12 mouse cellular contexts compared by ENCODE assay signal in genomic region chr11:20309044-20309443, GRCm38 (mm10). TPM values are rescaled to one million over a fixed set of nuclear protein-coding genes. Genes with fewer than 3 reads are reported as not detected.
DNase-seq lines count a peak whose midpoint lies in the region; ATAC-seq and TF ChIP-seq lines count a peak whose summit lies in the region.
"Had no signal": no experiment of that assay in that cellular context is flagged by ENCODE, and none has a peak within 500 bp of the region (broad histone marks: within the 10 kb centered on the region; RNA-seq: fewer than 3 reads in every experiment).

No protein-coding gene starts in this region.

- no peak overlapping the region for H3K4me3 ChIP-seq in forebrain, embryonic 14.5 days (ENCODE audit: low read depth, low read length)
- H3K4me3 ChIP-seq in forebrain, embryonic 11.5 days (ENCODE audit: low read depth, low read length): no peak overlapping the region
- H3K4me3 ChIP-seq in intestine, embryonic 16.5 days (ENCODE audit: low read length): no peak overlapping the region
- H3K4me3 ChIP-seq in intestine, postnatal 0 days (ENCODE audit: low read depth, low read length): no peak overlapping the region
- H3K4me3 ChIP-seq in midbrain, embryonic 14.5 days (replicated peaks; ENCODE audit: low read depth, low read length): no peak overlapping the region
- no peak overlapping the region for H3K4me3 ChIP-seq in midbrain, embryonic 10.5 days
- no peak overlapping the region for H3K4me3 ChIP-seq in stomach, embryonic 15.5 days (replicated peaks)
- H3K4me3 ChIP-seq: liver, embryonic 13.5 days had no signal

- no peak for ATAC-seq in forebrain, embryonic 14.5 days
- ATAC-seq in forebrain, embryonic 11.5 days (replicated peaks; ENCODE audit: low FRiP score): no peak
- no peak for ATAC-seq in intestine, embryonic 16.5 days
- no peak for ATAC-seq in intestine, postnatal 0 days
- no peak for ATAC-seq in midbrain, embryonic 14.5 days (ENCODE audit: low FRiP score, low TSS enrichment)
- ATAC-seq in stomach, embryonic 15.5 days (ENCODE audit: insufficient read depth, low FRiP score, low read depth): no peak; the same call in 1 of the 2 replicates

- 56% methylated on average over 5 of the region's 5 CpGs for WGBS in forebrain, embryonic 14.5 days
- 82% methylated on average over 5 of the region's 5 CpGs for WGBS in forebrain, embryonic 11.5 days
- 55% methylated on average over 5 of the region's 5 CpGs for WGBS in intestine, embryonic 16.5 days
- 61% methylated on average over 5 of the region's 5 CpGs for WGBS in intestine, postnatal 0 days
- 67% methylated on average over 5 of the region's 5 CpGs for WGBS in midbrain, embryonic 14.5 days
- 85% methylated on average over 5 of the region's 5 CpGs for WGBS in midbrain, embryonic 10.5 days
- WGBS in stomach, embryonic 15.5 days: 50% methylated on average over 5 of the region's 5 CpGs

- no peak overlapping the region for H3K4me2 ChIP-seq in forebrain, embryonic 14.5 days (ENCODE audit: low read length)
- no peak overlapping the region for H3K4me2 ChIP-seq in forebrain, embryonic 11.5 days (ENCODE audit: low read depth, low read length, severe bottlenecking)
- no peak overlapping the region for H3K4me2 ChIP-seq in intestine, embryonic 16.5 days (ENCODE audit: low read depth, low read length)
- H3K4me2 ChIP-seq in intestine, postnatal 0 days (replicated peaks; ENCODE audit: low read depth): no peak overlapping the region
- no peak overlapping the region for H3K4me2 ChIP-seq in midbrain, embryonic 14.5 days (ENCODE audit: low read length)
- no peak overlapping the region for H3K4me2 ChIP-seq in stomach, embryonic 15.5 days
- H3K4me2 ChIP-seq: liver, embryonic 13.5 days had no signal

- peaks cover 47% of the 10 kb centered on the region for H3K36me3 ChIP-seq in forebrain, embryonic 14.5 days (ENCODE audit: control insufficient read depth, insufficient read depth, low read length)
- peaks cover 2% of the 10 kb centered on the region; the same call in 1 of the 2 replicates for H3K36me3 ChIP-seq in forebrain, embryonic 11.5 days (ENCODE audit: control insufficient read depth, insufficient read depth, low read length)
- peaks cover 4% of the 10 kb centered on the region; the same call in 1 of the 2 replicates for H3K36me3 ChIP-seq in intestine, embryonic 16.5 days (ENCODE audit: control insufficient read depth, insufficient read depth, low read length)
- H3K36me3 ChIP-seq in intestine, postnatal 0 days (ENCODE audit: control insufficient read depth, insufficient read depth): peaks cover 13% of the 10 kb centered on the region
- peaks cover 63% of the 10 kb centered on the region for H3K36me3 ChIP-seq in midbrain, embryonic 14.5 days (ENCODE audit: control insufficient read depth, insufficient read depth, low read length)
- peaks cover 65% of the 10 kb centered on the region for H3K36me3 ChIP-seq in midbrain, embryonic 10.5 days
- peaks cover 20% of the 10 kb centered on the region for H3K36me3 ChIP-seq in stomach, embryonic 15.5 days

- H3K4me1 ChIP-seq in forebrain, embryonic 14.5 days (ENCODE audit: control insufficient read depth, insufficient read depth, low read length): no peaks in the 10 kb centered on the region
- no peaks in the 10 kb centered on the region for H3K4me1 ChIP-seq in forebrain, embryonic 11.5 days (replicated peaks; ENCODE audit: control insufficient read depth, insufficient read depth, low read length)
- H3K4me1 ChIP-seq in intestine, embryonic 16.5 days (ENCODE audit: control insufficient read depth, insufficient read depth, low read length): no peaks in the 10 kb centered on the region
- no peaks in the 10 kb centered on the region for H3K4me1 ChIP-seq in intestine, postnatal 0 days (replicated peaks; ENCODE audit: control insufficient read depth, insufficient read depth, low read length)
- no peaks in the 10 kb centered on the region for H3K4me1 ChIP-seq in midbrain, embryonic 14.5 days (ENCODE audit: control insufficient read depth, insufficient read depth, low read length)
- H3K4me1 ChIP-seq in midbrain, embryonic 10.5 days: no peaks in the 10 kb centered on the region
- no peaks in the 10 kb centered on the region for H3K4me1 ChIP-seq in stomach, embryonic 15.5 days

- H3K27ac ChIP-seq in forebrain, embryonic 14.5 days (ENCODE audit: low read depth, low read length): no peak overlapping the region
- no peak overlapping the region for H3K27ac ChIP-seq in forebrain, embryonic 11.5 days (ENCODE audit: low read depth, low read length)
- H3K27ac ChIP-seq in intestine, embryonic 16.5 days (ENCODE audit: low read length): peak overlapping the region; percentile 61
- no peak overlapping the region for H3K27ac ChIP-seq in intestine, postnatal 0 days (ENCODE audit: low read depth, low read length)
- peak overlapping the region; percentile 43 for H3K27ac ChIP-seq in midbrain, embryonic 14.5 days (replicated peaks; ENCODE audit: low read depth, low read length)
- H3K27ac ChIP-seq in midbrain, embryonic 10.5 days (replicated peaks): no peak overlapping the region
- peak overlapping the region; percentile 27; the same call in 1 of the 2 replicates for H3K27ac ChIP-seq in stomach, embryonic 15.5 days
- H3K27ac ChIP-seq: liver, embryonic 13.5 days had no signal

- peak; percentile 27 for DNase-seq in forebrain, embryonic 14.5 days (ENCODE audit: low spot score)
- no peak for DNase-seq in forebrain, embryonic 11.5 days (ENCODE audit: low spot score)
- peak; percentile 51 for DNase-seq in midbrain, embryonic 14.5 days
- no peak for DNase-seq in midbrain, embryonic 10.5 days (ENCODE audit: low spot score)
- no peak for DNase-seq in ovary, postnatal 36 days (ENCODE audit: low spot score)
- DNase-seq: adrenal gland, adult 2 months; cerebellum, adult 11 months; liver, embryonic 13.5 days; retina, postnatal 1 day had no signal

- TF ChIP-seq CTCF in intestine, postnatal 0 days (IDR thresholded peaks at IDR 0.05; ENCODE audit: low read depth): no peak

- H3K27me3 ChIP-seq in forebrain, embryonic 14.5 days (replicated peaks; ENCODE audit: control insufficient read depth, insufficient read depth, low read length): no peaks in the 10 kb centered on the region
- H3K27me3 ChIP-seq in forebrain, embryonic 11.5 days (ENCODE audit: control insufficient read depth, insufficient read depth, low read length): no peaks in the 10 kb centered on the region
- no peaks in the 10 kb centered on the region for H3K27me3 ChIP-seq in intestine, embryonic 16.5 days (replicated peaks; ENCODE audit: control insufficient read depth, insufficient read depth, low read length)
- no peaks in the 10 kb centered on the region for H3K27me3 ChIP-seq in intestine, postnatal 0 days (replicated peaks; ENCODE audit: control insufficient read depth, insufficient read depth, low read length)
- no peaks in the 10 kb centered on the region for H3K27me3 ChIP-seq in midbrain, embryonic 14.5 days (ENCODE audit: control insufficient read depth, insufficient read depth, low read length)
- H3K27me3 ChIP-seq in midbrain, embryonic 10.5 days (ENCODE audit: low read depth, poor library complexity, severe bottlenecking): no peaks in the 10 kb centered on the region
- no peaks in the 10 kb centered on the region for H3K27me3 ChIP-seq in stomach, embryonic 15.5 days (replicated peaks)
- H3K27me3 ChIP-seq: liver, embryonic 13.5 days had no signal

- no peak overlapping the region for H3K9ac ChIP-seq in forebrain, embryonic 14.5 days (ENCODE audit: low read length)
- no peak overlapping the region for H3K9ac ChIP-seq in forebrain, embryonic 11.5 days (ENCODE audit: low read length)
- no peak overlapping the region for H3K9ac ChIP-seq in intestine, embryonic 16.5 days (ENCODE audit: low read depth, low read length)
- H3K9ac ChIP-seq in intestine, postnatal 0 days (ENCODE audit: low read depth, low read length): no peak overlapping the region
- H3K9ac ChIP-seq in midbrain, embryonic 14.5 days (replicated peaks; ENCODE audit: low read length): no peak overlapping the region
- no peak overlapping the region for H3K9ac ChIP-seq in stomach, embryonic 15.5 days
- H3K9ac ChIP-seq: liver, embryonic 13.5 days had no signal

- no peaks in the 10 kb centered on the region for H3K9me3 ChIP-seq in forebrain, embryonic 14.5 days (replicated peaks; ENCODE audit: control insufficient read depth, low read length)
- no peaks in the 10 kb centered on the region for H3K9me3 ChIP-seq in forebrain, embryonic 11.5 days (ENCODE audit: control insufficient read depth, low read length)
- no peaks in the 10 kb centered on the region for H3K9me3 ChIP-seq in intestine, embryonic 16.5 days (ENCODE audit: control insufficient read depth, low read length)
- H3K9me3 ChIP-seq in intestine, postnatal 0 days (ENCODE audit: control insufficient read depth): no peaks in the 10 kb centered on the region
- no peaks in the 10 kb centered on the region for H3K9me3 ChIP-seq in midbrain, embryonic 14.5 days (ENCODE audit: control insufficient read depth, low read length)
- no peaks in the 10 kb centered on the region for H3K9me3 ChIP-seq in midbrain, embryonic 10.5 days (replicated peaks)
- no peaks in the 10 kb centered on the region for H3K9me3 ChIP-seq in stomach, embryonic 15.5 days
- H3K9me3 ChIP-seq: liver, embryonic 13.5 days had no signal

RNA-seq across cellular contexts. Expression of gene Slc1a4, which starts 23.5 kb away (rescaled TPM):
- 42.7 and 53.3 TPM in 2 replicates for polyA plus RNA-seq in forebrain, embryonic 14.5 days (2014; fragmentation: Nextera tagmentation; extraction: Ambion mirVana)
- 27.3 and 28.3 TPM in 2 replicates for polyA plus RNA-seq in forebrain, embryonic 11.5 days (2014; fragmentation: Nextera tagmentation; extraction: Ambion mirVana)
- polyA plus RNA-seq in intestine, embryonic 16.5 days (2015; fragmentation: Nextera tagmentation; extraction: Ambion mirVana): 11.2 and 11.9 TPM in 2 replicates
- 3.1 and 3.4 TPM in 2 replicates for polyA plus RNA-seq in intestine, postnatal 0 days (2015; fragmentation: Nextera tagmentation; extraction: Ambion mirVana)
- 37.6 and 55.6 TPM in 2 replicates for polyA plus RNA-seq in midbrain, embryonic 14.5 days (2014; fragmentation: Nextera tagmentation; extraction: Ambion mirVana)
- polyA plus RNA-seq in midbrain, embryonic 10.5 days (2016; fragmentation: Nextera tagmentation; extraction: Ambion mirVana): 14.8 and 19.4 TPM in 2 replicates
- polyA plus RNA-seq in stomach, embryonic 15.5 days (2015; fragmentation: Nextera tagmentation; extraction: Ambion mirVana): 15.0 and 15.4 TPM in 2 replicates

RNA-seq across cellular contexts. Expression of gene Cep68, which starts 59.8 kb away (rescaled TPM):
- 24.9 and 27.9 TPM in 2 replicates for polyA plus RNA-seq in forebrain, embryonic 14.5 days (2014; fragmentation: Nextera tagmentation; extraction: Ambion mirVana)
- polyA plus RNA-seq in forebrain, embryonic 11.5 days (2014; fragmentation: Nextera tagmentation; extraction: Ambion mirVana): 41.0 and 41.1 TPM in 2 replicates
- 20.4 and 20.8 TPM in 2 replicates for polyA plus RNA-seq in intestine, embryonic 16.5 days (2015; fragmentation: Nextera tagmentation; extraction: Ambion mirVana)
- polyA plus RNA-seq in intestine, postnatal 0 days (2015; fragmentation: Nextera tagmentation; extraction: Ambion mirVana): 6.3 and 6.5 TPM in 2 replicates
- polyA plus RNA-seq in midbrain, embryonic 14.5 days (2014; fragmentation: Nextera tagmentation; extraction: Ambion mirVana): 16.9 and 29.5 TPM in 2 replicates
- 38.1 and 43.2 TPM in 2 replicates for polyA plus RNA-seq in midbrain, embryonic 10.5 days (2016; fragmentation: Nextera tagmentation; extraction: Ambion mirVana)
- 24.3 and 26.6 TPM in 2 replicates for polyA plus RNA-seq in stomach, embryonic 15.5 days (2015; fragmentation: Nextera tagmentation; extraction: Ambion mirVana)

Comparison
In these comparisons a context has a peak if more than half of its experiments do, and no peak if none do; other contexts are left out.
1. DNase-seq: peak in forebrain, embryonic 14.5 days (single experiment) and midbrain, embryonic 14.5 days (single experiment); none in forebrain, embryonic 11.5 days (single experiment), midbrain, embryonic 10.5 days (single experiment) and ovary, postnatal 36 days (single experiment).
2. H3K27ac ChIP-seq: peak in intestine, embryonic 16.5 days (single experiment), midbrain, embryonic 14.5 days (single experiment) and stomach, embryonic 15.5 days (single experiment); none in forebrain, embryonic 14.5 days (single experiment), forebrain, embryonic 11.5 days (single experiment), intestine, postnatal 0 days (single experiment) and midbrain, embryonic 10.5 days (single experiment).